Mouse (Mus musculus) thymus, postnatal 14 days (tissue): ENCODE results near the gene Cbx7.

ENCODE experiments used
- DNase-seq: peaks from one replicate; pipeline ENCODE4 v3.0.0; 2021

Gene Cbx7

GRCm38 (mm10) chr15:80000694-80001093 is 29.8 kb upstream of the Cbx7 start:
- DNase-seq: no peak

- no peak for DNase-seq
These were observed 27.1 kb upstream of the Cbx7 start for GRCm38 (mm10) chr15:79997988-79998387.

- DNase-seq: no peak
These were observed 25.9 kb upstream of the Cbx7 start for GRCm38 (mm10) chr15:79996781-79997180.

GRCm38 (mm10) chr15:79995552-79995951 is 24.6 kb upstream of the Cbx7 start:
- no peak for DNase-seq

- no peak for DNase-seq
These were observed 23.6 kb upstream of the Cbx7 start for GRCm38 (mm10) chr15:79994566-79994965.

- DNase-seq: no peak
These were observed 15.3 kb upstream of the Cbx7 start for GRCm38 (mm10) chr15:79986182-79986581.

GRCm38 (mm10) chr15:79985471-79985870 is 14.6 kb upstream of the Cbx7 start:
- DNase-seq: no peak

GRCm38 (mm10) chr15:79984152-79984551 is 13.2 kb upstream of the Cbx7 start:
- no peak for DNase-seq

GRCm38 (mm10) chr15:79980716-79981115 is 9.8 kb upstream of the Cbx7 start:
- DNase-seq: no peak

GRCm38 (mm10) chr15:79972186-79972585 is 1.3 kb upstream of the Cbx7 start:
- no peak for DNase-seq

- no peak for DNase-seq
These were observed 428 bp downstream of the Cbx7 start for GRCm38 (mm10) chr15:79970491-79970890.

- DNase-seq: no peak
These were observed 3.6 kb downstream of the Cbx7 start for GRCm38 (mm10) chr15:79967346-79967745.

GRCm38 (mm10) chr15:79964376-79964775 is 6.5 kb downstream of the Cbx7 start:
- no peak for DNase-seq

- no peak for DNase-seq
These were observed 8.3 kb downstream of the Cbx7 start for GRCm38 (mm10) chr15:79962661-79963060.

GRCm38 (mm10) chr15:79961366-79961921 is 9.5 kb downstream of the Cbx7 start:
- no peak for DNase-seq

GRCm38 (mm10) chr15:79958418-79958817 is 12.5 kb downstream of the Cbx7 start:
- no peak for DNase-seq

- peak; percentile 76 for DNase-seq
These were observed 14.4 kb downstream of the Cbx7 start for GRCm38 (mm10) chr15:79956559-79956958.

- DNase-seq: no peak
These were observed 17.4 kb downstream of the Cbx7 start for GRCm38 (mm10) chr15:79953470-79953869.

GRCm38 (mm10) chr15:79952504-79953231 is 18.3 kb downstream of the Cbx7 start:
- DNase-seq: no peak

- DNase-seq: no peak
These were observed 19.0 kb downstream of the Cbx7 start for GRCm38 (mm10) chr15:79951730-79952503.

GRCm38 (mm10) chr15:79951226-79951625 is 19.7 kb downstream of the Cbx7 start:
- no peak for DNase-seq

GRCm38 (mm10) chr15:79950250-79951025 is 20.5 kb downstream of the Cbx7 start:
- DNase-seq: peak; percentile 89

- DNase-seq: no peak
These were observed 23.2 kb downstream of the Cbx7 start for GRCm38 (mm10) chr15:79947681-79948080.
